Mouse (Mus musculus) testis, adult 2 months (tissue): Measurements from ENCODE around the gene Tmem81.

ENCODE experiments used
- CTCF ChIP-seq: fragments of 200-500 bp; IDR thresholded peaks from 2 replicates; pipeline ENCODE4 v1.5.1; 2012; ENCODE audit warnings: low read depth, mild to moderate bottlenecking, inconsistent platforms, low read length, moderate library complexity; ENCODE audit not compliant: control insufficient read depth, insufficient read depth, insufficient replicate concordance
- POLR2A ChIP-seq: fragments of 200-500 bp; IDR thresholded peaks from 2 replicates; pipeline ENCODE4 v1.6.1; 2012; ENCODE audit warnings: low read depth, mild to moderate bottlenecking, inconsistent platforms, low read length, moderate library complexity; ENCODE audit not compliant: control insufficient read depth

GRCm38 (mm10) chr1:132471499-132471898 lies 34.5 kb upstream of the Tmem81 start:
- TF ChIP-seq CTCF (no peak), POLR2A (no peak)
